Mouse (Mus musculus): ENCODE measurements at regions not wholly inside any gene's neighbourhood (a gene's known extent, or its start where the extent isn't known, plus 50 kb on each side); places are given as distances from the start of the nearest gene placed in this dataset.
"Not testable (repeated sequence)": the region's sequence is repeated elsewhere in the genome, so short reads cannot be mapped to it uniquely, and the experiment has no call there.

DNA sequence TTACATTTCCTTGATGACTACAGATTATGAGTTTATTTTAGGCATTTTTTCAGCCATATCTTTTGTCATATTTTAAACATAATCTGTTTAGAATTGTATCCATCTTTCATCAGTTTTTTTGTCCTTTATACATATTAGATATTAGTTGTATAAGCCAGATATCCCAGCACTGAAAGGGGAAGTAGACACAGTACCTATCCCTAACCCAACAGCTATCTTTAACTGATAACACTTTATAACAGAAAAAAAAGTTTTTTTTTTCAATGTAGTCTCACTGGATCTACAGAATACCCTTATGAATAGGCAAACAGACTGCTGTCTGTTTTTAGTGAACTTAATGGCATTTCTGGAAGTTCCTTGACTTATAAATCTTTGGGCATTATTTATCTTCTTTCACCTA is 1152.1 kb upstream of the Fam98a start:
- CTCF ChIA-PET, result no interaction called here
- POLR2A ChIA-PET, result no interaction called here

- ChIA-PET CTCF (no interaction called here), POLR2A (no interaction called here)
Observed at GRCm38 (mm10) chr17:76696219-76696618, 1144.5 kb upstream of the Fam98a start.

DNA sequence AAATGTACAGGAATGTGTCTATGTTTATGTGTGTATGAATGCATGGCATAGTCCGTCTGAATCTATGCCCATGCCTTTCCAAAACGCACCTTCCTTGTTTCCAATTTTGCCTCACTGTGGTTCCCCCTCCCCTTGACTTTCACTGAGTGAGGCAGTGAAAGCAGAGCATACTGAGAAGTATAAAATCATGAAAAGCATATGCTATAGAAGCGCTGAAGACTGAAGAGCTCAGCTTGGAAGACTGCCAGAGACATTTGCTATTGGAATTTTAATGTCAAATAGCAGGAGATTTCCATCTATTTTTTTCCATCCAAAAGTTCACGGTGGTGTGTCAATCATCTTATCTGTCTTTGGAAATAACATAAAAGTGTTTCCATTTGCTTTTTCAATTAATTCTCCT is 1106.3 kb upstream of the Fam98a start:
- CTCF ChIA-PET, result no interaction called here
- POLR2A ChIA-PET, result no interaction called here

DNA sequence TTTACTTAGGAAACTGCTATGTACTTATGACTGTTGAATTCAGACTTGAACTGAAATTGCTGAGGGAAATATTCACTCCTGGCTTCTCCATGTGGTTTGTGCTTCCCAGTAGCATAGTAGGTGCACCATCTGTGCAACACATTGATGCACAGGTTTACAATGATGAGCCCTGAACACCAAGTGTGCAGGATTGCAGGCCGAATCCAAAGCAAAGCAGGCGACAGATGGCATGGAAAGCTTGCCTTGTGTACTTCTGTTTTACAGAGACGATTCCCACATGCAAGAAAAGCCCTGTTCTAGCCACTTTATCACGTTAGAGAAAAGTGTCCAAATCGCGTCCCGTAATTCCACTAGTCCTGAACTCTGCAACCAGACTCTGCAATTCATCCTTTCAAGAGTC is 1074.2 kb upstream of the Fam98a start:
- ChIA-PET POLR2A (no interaction called here), CTCF (no interaction called here)

- CTCF ChIA-PET, result no interaction called here
- POLR2A ChIA-PET, result no interaction called here
Observed at GRCm38 (mm10) chr17:76605237-76605636, 1053.5 kb upstream of the Fam98a start.

GRCm38 (mm10) chr17:76578323-76578722 is 1026.6 kb upstream of the Fam98a start:
- CTCF ChIA-PET, result no interaction called here
- POLR2A ChIA-PET, result no interaction called here

GRCm38 (mm10) chr17:76559725-76560124 is 1008.0 kb upstream of the Fam98a start:
- ChIA-PET CTCF (no interaction called here), POLR2A (no interaction called here)

DNA sequence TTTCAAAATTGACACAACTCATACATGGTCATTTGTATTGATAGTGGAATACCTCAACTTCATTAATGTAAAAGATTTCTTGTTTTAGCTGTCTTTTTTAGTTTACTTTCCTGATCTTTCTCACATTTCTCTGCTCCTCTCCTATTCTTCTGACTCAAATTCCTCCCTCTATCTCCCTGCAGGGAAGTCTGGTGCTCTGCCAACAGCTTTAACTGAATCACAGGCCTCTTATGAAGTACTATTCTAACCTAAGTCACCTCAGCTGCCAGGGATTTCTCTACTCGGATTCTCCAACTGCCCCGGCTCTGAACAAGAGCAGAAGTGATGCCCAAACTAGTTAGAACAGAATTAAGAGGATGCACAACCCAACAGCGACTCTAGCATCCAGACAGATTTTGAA is 993.8 kb upstream of the Fam98a start:
- CTCF ChIA-PET, result no interaction called here
- POLR2A ChIA-PET, result no interaction called here

GRCm38 (mm10) chr17:76535772-76536171 is 984.0 kb upstream of the Fam98a start:
- ChIA-PET POLR2A (no interaction called here), CTCF (no interaction called here)

DNA sequence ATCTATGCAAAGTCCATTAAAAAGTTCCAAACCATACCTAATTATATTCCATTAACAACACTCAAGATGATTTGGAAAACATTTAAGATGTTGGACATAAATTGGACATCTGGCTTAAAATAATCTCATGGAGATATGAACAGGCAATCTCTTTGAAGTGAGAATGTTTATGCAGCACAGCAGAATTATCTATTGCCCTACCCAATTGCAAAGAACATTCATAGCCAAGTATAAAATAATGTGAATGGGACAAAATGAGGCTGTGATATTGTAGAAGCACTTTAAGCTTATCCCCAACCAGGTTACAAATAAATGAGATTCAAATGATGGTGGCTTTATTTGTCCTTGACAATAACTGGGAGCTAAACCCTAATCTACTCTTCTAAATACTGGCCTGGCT is 950.0 kb upstream of the Fam98a start:
- ChIA-PET POLR2A (interaction anchor here in 1 of 4 experiments (0.7 kb wide), 1 partner anchor 34 kb away, joined by 4 read pairs; no protein-coding TSS in a partner anchor), CTCF (no interaction called here)

GRCm38 (mm10) chr17:76500446-76500845 is 948.7 kb upstream of the Fam98a start:
- POLR2A ChIA-PET, result no interaction called here
- CTCF ChIA-PET, result no interaction called here

- CTCF ChIA-PET, result not testable (repeated sequence)
Observed at GRCm38 (mm10) chr17:76499981-76500380, 948.2 kb upstream of the Fam98a start.

GRCm38 (mm10) chr17:76487347-76487746 is 935.6 kb upstream of the Fam98a start:
- POLR2A ChIA-PET, result no interaction called here
- CTCF ChIA-PET, result no interaction called here

More at GRCm38 (mm10) chr17:76499981-76500380, 948.2 kb upstream of the Fam98a start:
- POLR2A ChIA-PET, result not testable (repeated sequence)

DNA sequence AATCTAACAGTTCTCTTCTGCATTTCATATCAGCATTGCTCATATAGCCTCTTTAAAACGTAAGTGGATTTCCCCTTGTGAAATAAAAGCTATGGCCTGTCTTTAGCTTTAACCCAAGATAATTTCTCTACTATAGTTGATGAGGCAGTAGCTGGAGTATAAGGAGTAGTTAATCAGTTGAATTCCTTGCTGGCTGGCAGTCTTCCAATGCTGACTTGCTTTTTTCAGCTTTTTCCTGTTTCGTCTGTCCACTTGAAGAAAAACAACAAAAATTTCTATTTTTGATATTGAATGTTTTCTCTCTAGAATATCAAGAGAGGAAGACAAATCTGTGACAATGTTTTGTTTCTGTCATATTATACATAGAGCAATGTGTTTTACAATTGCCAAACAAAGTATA is 932.4 kb upstream of the Fam98a start:
- ChIA-PET CTCF (no interaction called here), POLR2A (no interaction called here)

GRCm38 (mm10) chr17:76451296-76451834 is 899.6 kb upstream of the Fam98a start:
- CTCF ChIA-PET, result no interaction called here
- POLR2A ChIA-PET, result no interaction called here

All from embryonic stem cell, embryonic (primary cell).